In genomic region chr9:110052951-110053304, GRCm38 (mm10) we compare ENCODE assay signal across 9 mouse cellular contexts.
A peak's percentile ranks its signal among the peaks of the same experiment; 100 is the strongest.
DNase-seq lines count a peak whose midpoint lies in the region; ATAC-seq and TF ChIP-seq lines count a peak whose summit lies in the region.
"Had no signal": no experiment of that assay in that cellular context is flagged by ENCODE, and none has a peak within 500 bp of the region (broad histone marks: within the 10 kb centered on the region; RNA-seq: fewer than 3 reads in every experiment).

No protein-coding gene starts in this region.

- H3K4me1 ChIP-seq in forebrain, embryonic 14.5 days (ENCODE audit: control insufficient read depth, insufficient read depth, low read length): peaks cover 36% of the 10 kb centered on the region
- H3K4me1 ChIP-seq in midbrain, embryonic 11.5 days (ENCODE audit: control insufficient read depth, insufficient read depth, low read length): peaks cover 38% of the 10 kb centered on the region
- peaks cover 8% of the 10 kb centered on the region; the same call in 1 of the 2 replicates for H3K4me1 ChIP-seq in intestine, embryonic 15.5 days (replicated peaks)

- H3K27me3 ChIP-seq in forebrain, embryonic 14.5 days (replicated peaks; ENCODE audit: control insufficient read depth, insufficient read depth, low read length): no peaks in the 10 kb centered on the region
- no peaks in the 10 kb centered on the region for H3K27me3 ChIP-seq in midbrain, embryonic 11.5 days (ENCODE audit: control insufficient read depth, insufficient read depth, low read length)
- no peaks in the 10 kb centered on the region for H3K27me3 ChIP-seq in intestine, embryonic 15.5 days (replicated peaks)

- peak; percentile 18; the same call in 1 of the 2 replicates for ATAC-seq in forebrain, embryonic 14.5 days
- ATAC-seq in midbrain, embryonic 11.5 days (ENCODE audit: low FRiP score): no peak
- ATAC-seq in intestine, embryonic 15.5 days: no peak
- ATAC-seq: intestine, postnatal 0 days had no signal

- H3K4me2 ChIP-seq in forebrain, embryonic 14.5 days (ENCODE audit: low read length): peak overlapping the region; percentile 66
- H3K4me2 ChIP-seq in midbrain, embryonic 11.5 days: peak overlapping the region; percentile 52
- H3K4me2 ChIP-seq in intestine, embryonic 15.5 days (replicated peaks): no peak overlapping the region

- H3K27ac ChIP-seq in gastrocnemius, adult 2 months: peak overlapping the region; percentile 89
- peak overlapping the region; percentile 78 for H3K27ac ChIP-seq in forebrain, embryonic 14.5 days (ENCODE audit: low read depth, low read length)
- peak overlapping the region; percentile 83 for H3K27ac ChIP-seq in midbrain, embryonic 11.5 days (ENCODE audit: low read depth, low read length)
- H3K27ac ChIP-seq in intestine, embryonic 15.5 days: no peak overlapping the region

- peak; percentile 57 for DNase-seq in gastrocnemius, adult 2 months
- DNase-seq in gastrocnemius, postnatal 4 days (ENCODE audit: low spot score in 2 of 2): no peak
- peak; percentile 79 for DNase-seq in cerebellum, adult 11-12 months
- DNase-seq in forebrain, embryonic 14.5 days (ENCODE audit: low spot score): no peak
- DNase-seq in midbrain, embryonic 11.5 days (ENCODE audit: low spot score, missing footprints): peak; percentile 91
- DNase-seq in right cerebral cortex, adult 2 months (ENCODE audit: low spot score in 2 of 2): no peak
- no peak for DNase-seq in adrenal gland, adult 18-20 months (ENCODE audit: low spot score in 2 of 2)

- 59% methylated on average over 4 of the region's 4 CpGs for whole genome bisulfite sequencing in forebrain, embryonic 14.5 days
- WGBS in midbrain, embryonic 11.5 days: 52% methylated on average over 4 of the region's 4 CpGs
- WGBS in intestine, embryonic 15.5 days: 76% methylated on average over 4 of the region's 4 CpGs

- no peaks in the 10 kb centered on the region for H3K9me3 ChIP-seq in forebrain, embryonic 14.5 days (replicated peaks; ENCODE audit: control insufficient read depth, low read length)
- no peaks in the 10 kb centered on the region for H3K9me3 ChIP-seq in midbrain, embryonic 11.5 days (ENCODE audit: control insufficient read depth, low read length)
- H3K9me3 ChIP-seq in intestine, embryonic 15.5 days: no peaks in the 10 kb centered on the region

- intact Hi-C loops in gastrocnemius, adult 2 months (cut with DNase I): no loop called here

- TF ChIP-seq CTCF in gastrocnemius, adult 2 months (IDR thresholded peaks at IDR 0.05): no peak

- H3K9ac ChIP-seq in forebrain, embryonic 14.5 days (ENCODE audit: low read length): peak overlapping the region; percentile 80
- peak overlapping the region; percentile 69 for H3K9ac ChIP-seq in midbrain, embryonic 11.5 days (ENCODE audit: low read length)
- no peak overlapping the region for H3K9ac ChIP-seq in intestine, embryonic 15.5 days

- peak overlapping the region; percentile 17 for H3K4me3 ChIP-seq in gastrocnemius, adult 2 months
- peak overlapping the region; percentile 41 for H3K4me3 ChIP-seq in forebrain, embryonic 14.5 days (ENCODE audit: low read depth, low read length)
- H3K4me3 ChIP-seq in midbrain, embryonic 11.5 days (ENCODE audit: low read depth, low read length): peak overlapping the region; percentile 34
- no peak overlapping the region for H3K4me3 ChIP-seq in intestine, embryonic 15.5 days (replicated peaks)

- H3K36me3 ChIP-seq in forebrain, embryonic 14.5 days (ENCODE audit: control insufficient read depth, insufficient read depth, low read length): no peaks in the 10 kb centered on the region
- no peaks in the 10 kb centered on the region for H3K36me3 ChIP-seq in midbrain, embryonic 11.5 days (ENCODE audit: control insufficient read depth, insufficient read depth, low read length)
- H3K36me3 ChIP-seq in intestine, embryonic 15.5 days: no peaks in the 10 kb centered on the region

Comparison
In these comparisons a context has a peak if more than half of its experiments do, and no peak if none do; other contexts are left out.
1. DNase-seq: peak in gastrocnemius, adult 2 months (single experiment), cerebellum, adult 11-12 months (single experiment) and midbrain, embryonic 11.5 days (single experiment); none in gastrocnemius, postnatal 4 days (0 of 2), forebrain, embryonic 14.5 days (single experiment), right cerebral cortex, adult 2 months (0 of 2) and adrenal gland, adult 18-20 months (0 of 2).